18 mouse cellular contexts compared by ENCODE assay signal in the genomic region with DNA sequence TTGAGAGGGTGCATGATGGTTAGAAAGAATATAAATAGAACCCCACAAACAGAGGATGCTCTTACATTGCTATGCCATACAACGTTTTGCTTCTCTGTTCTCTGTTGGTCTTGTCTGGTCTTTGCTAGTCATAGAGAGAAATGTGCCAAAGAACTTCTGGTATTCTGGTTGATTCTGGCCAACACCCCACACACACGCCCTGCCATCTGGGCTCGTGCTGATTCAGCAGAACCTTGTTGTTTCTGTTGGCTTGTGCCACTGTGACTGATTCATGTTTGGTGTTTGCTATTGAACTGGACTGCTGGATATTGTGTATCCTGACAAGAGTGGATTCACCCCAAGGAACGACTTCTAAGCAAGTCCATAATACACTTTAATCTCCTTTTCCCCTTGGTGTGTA.
"Had no signal": no experiment of that assay in that cellular context is flagged by ENCODE, and none has a peak within 500 bp of the region (broad histone marks: within the 10 kb centered on the region; RNA-seq: fewer than 3 reads in every experiment).

No protein-coding gene starts in this region.

- H3K9ac ChIP-seq: limb, embryonic 12.5 days; limb, embryonic 15.5 days; liver, embryonic 14.5 days; liver, postnatal 0 days; lung, embryonic 14.5 days had no signal

- H3K4me1 ChIP-seq: limb, embryonic 12.5 days; limb, embryonic 15.5 days had no signal

- H3K9me3 ChIP-seq: limb, embryonic 12.5 days; limb, embryonic 15.5 days had no signal

- DNase-seq: kidney, adult 8-10 months; kidney, postnatal 14 days; kidney, postnatal 4 days; left cerebral cortex, postnatal 4 days; liver, postnatal 0 days; lung, embryonic 14.5 days; lung, postnatal 4 days; midbrain, embryonic 14.5 days; retina, postnatal 1 day; right cerebral cortex, postnatal 25 days; thymus, adult 18-20 months; thymus, postnatal 14 days; thymus, postnatal 4 days had no signal

- H3K27me3 ChIP-seq: limb, embryonic 12.5 days; limb, embryonic 15.5 days had no signal

- H3K4me2 ChIP-seq: limb, embryonic 12.5 days; limb, embryonic 15.5 days; liver, embryonic 11.5 days; lung, embryonic 14.5 days; midbrain, embryonic 11.5 days had no signal

- H3K36me3 ChIP-seq: limb, embryonic 12.5 days; limb, embryonic 15.5 days had no signal

- H3K4me3 ChIP-seq: limb, embryonic 12.5 days; limb, embryonic 15.5 days had no signal

- H3K27ac ChIP-seq: limb, embryonic 12.5 days; limb, embryonic 15.5 days; liver, embryonic 14.5 days had no signal
